30 mouse cellular contexts compared by ENCODE assay signal in genomic region chr3:138404872-138405271, GRCm38 (mm10). TPM values are rescaled to one million over a fixed set of nuclear protein-coding genes. Genes with fewer than 3 reads are reported as not detected.
"Had no signal": no experiment of that assay in that cellular context is flagged by ENCODE, and none has a peak within 500 bp of the region (broad histone marks: within the 10 kb centered on the region; RNA-seq: fewer than 3 reads in every experiment).

No protein-coding gene starts in this region.

- H3K4me2 ChIP-seq: heart, embryonic 11.5 days; heart, embryonic 13.5 days; heart, embryonic 15.5 days; hindbrain, embryonic 12.5 days; hindbrain, embryonic 14.5 days; intestine, embryonic 15.5 days; limb, embryonic 12.5 days had no signal

- H3K27ac ChIP-seq: gastrocnemius, adult 2 months; heart, adult 2 months; heart, embryonic 13.5 days; heart, embryonic 15.5 days; hindbrain, embryonic 10.5 days; hindbrain, embryonic 12.5 days; hindbrain, embryonic 14.5 days; intestine, embryonic 15.5 days; layer of hippocampus, adult 2 months; left cerebral cortex, adult 2 months; limb, embryonic 10.5 days; limb, embryonic 12.5 days had no signal

- H3K27me3 ChIP-seq: heart, embryonic 13.5 days; heart, embryonic 15.5 days; hindbrain, embryonic 12.5 days; intestine, embryonic 15.5 days; limb, embryonic 12.5 days had no signal

- H3K9ac ChIP-seq: heart, embryonic 13.5 days; heart, embryonic 15.5 days; hindbrain, embryonic 12.5 days; hindbrain, embryonic 14.5 days; intestine, embryonic 15.5 days; limb, embryonic 12.5 days had no signal

- H3K4me3 ChIP-seq: gastrocnemius, adult 2 months; heart, adult 2 months; heart, embryonic 13.5 days; heart, embryonic 15.5 days; hindbrain, embryonic 10.5 days; hindbrain, embryonic 12.5 days; intestine, embryonic 15.5 days; layer of hippocampus, adult 2 months; left cerebral cortex, adult 2 months; limb, embryonic 10.5 days; limb, embryonic 12.5 days had no signal

- H3K9me3 ChIP-seq: heart, embryonic 13.5 days; heart, embryonic 15.5 days; hindbrain, embryonic 10.5 days; hindbrain, embryonic 12.5 days; intestine, embryonic 15.5 days; limb, embryonic 10.5 days; limb, embryonic 12.5 days had no signal

- H3K4me1 ChIP-seq: heart, embryonic 13.5 days; heart, embryonic 15.5 days; hindbrain, embryonic 10.5 days; hindbrain, embryonic 12.5 days; intestine, embryonic 15.5 days; limb, embryonic 10.5 days; limb, embryonic 12.5 days had no signal

- ATAC-seq: forebrain, embryonic 16.5 days; hindbrain, embryonic 16.5 days; intestine, embryonic 15.5 days; intestine, postnatal 0 days had no signal

- H3K36me3 ChIP-seq: heart, embryonic 13.5 days; heart, embryonic 15.5 days; hindbrain, embryonic 10.5 days; hindbrain, embryonic 12.5 days; intestine, embryonic 15.5 days; limb, embryonic 10.5 days; limb, embryonic 12.5 days had no signal

- DNase-seq: gastrocnemius, postnatal 25 days had no signal

RNA-seq across cellular contexts. Expression of gene Adh4, which starts 10.4 kb away (rescaled TPM):
- total RNA-seq: gastrocnemius, adult 2 months; gastrocnemius, postnatal 10 days; gastrocnemius, postnatal 25 days; gastrocnemius, postnatal 4 days; granulocyte monocyte progenitor cell, adult 5-6 weeks; heart, adult 2 months; heart, postnatal 25 days; heart, postnatal 4 days; layer of hippocampus, adult 2 months; layer of hippocampus, postnatal 10 days; layer of hippocampus, postnatal 25 days; left cerebral cortex, adult 2 months; left cerebral cortex, postnatal 14 days; left cerebral cortex, postnatal 36 days had no signal
- polyA plus RNA-seq: forebrain, embryonic 16.5 days; frontal cortex, adult 2 months; heart, adult 2 months; heart, embryonic 11.5 days; heart, embryonic 13.5 days; heart, embryonic 15.5 days; heart, postnatal 0 days; hindbrain, embryonic 10.5 days; hindbrain, embryonic 12.5 days; hindbrain, embryonic 16.5 days; kidney, embryonic 14.5 days; kidney, embryonic 16.5 days; limb, embryonic 10.5 days; limb, embryonic 12.5 days had no signal
